Mouse (Mus musculus) cerebellum, adult 2 months (tissue): ENCODE measurements at regions not wholly inside any gene's neighbourhood (a gene's known extent, or its start where the extent isn't known, plus 50 kb on each side); places are given as distances from the start of the nearest gene placed in this dataset.
A peak's percentile ranks its signal among the peaks of the same experiment; 100 is the strongest.
"Not testable (repeated sequence)": the region's sequence is repeated elsewhere in the genome, so short reads cannot be mapped to it uniquely, and the experiment has no call there.

Source experiments
- CTCF ChIP-seq: fragments of 200-500 bp; IDR thresholded peaks from 2 replicates; pipeline ENCODE4 v1.5.1; 2011; ENCODE audit warnings: low read depth, mild to moderate bottlenecking, control low read depth, low read length, moderate library complexity, borderline replicate concordance; ENCODE audit not compliant: insufficient read depth
- POLR2A ChIP-seq: fragments of 200-500 bp; IDR thresholded peaks from 2 replicates; pipeline ENCODE4 v1.6.1; 2011; ENCODE audit warnings: low read length, control low read depth, borderline replicate concordance; ENCODE audit not compliant: insufficient read depth

GRCm38 (mm10) chr1:83811162-83811561 is 403.2 kb upstream of the Sphkap start:
- TF ChIP-seq CTCF, result peak; percentile 12; the same call in 1 of the 2 replicates
- TF ChIP-seq POLR2A, result not testable (repeated sequence)
